Mouse (Mus musculus): ENCODE measurements around the gene Fstl5. TPM values are rescaled to one million over a fixed set of nuclear protein-coding genes. Genes with fewer than 3 reads are reported as not detected.

Gene Fstl5
- polyA plus RNA-seq, 1 experiment from 2014 or later, result 0.08 TPM

DNA sequence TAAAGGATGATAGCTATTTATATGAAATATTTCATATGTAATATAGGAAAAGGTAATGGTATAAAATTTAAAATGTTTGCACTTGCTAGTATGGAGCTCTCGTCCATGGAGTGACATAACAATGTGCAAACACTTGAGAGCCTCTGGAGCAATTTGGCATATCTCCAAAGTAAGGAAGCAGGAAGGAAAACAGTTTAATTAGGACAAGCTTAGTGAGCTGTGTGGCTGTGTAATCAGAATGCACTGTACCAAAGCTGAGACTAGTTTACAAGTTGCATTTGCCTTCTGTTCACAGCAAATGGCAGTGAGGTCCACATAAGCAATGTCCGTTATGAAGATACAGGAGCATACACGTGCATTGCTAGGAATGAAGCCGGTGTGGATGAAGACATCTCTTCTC lies 519.1 kb downstream of the Fstl5 start:
- H3K27ac ChIP-seq (ENCODE audit: low read length), result no peak overlapping the region
- ATAC-seq (ENCODE audit: low read depth), result no peak
- no peak overlapping the region for H3K4me3 ChIP-seq (ENCODE audit: low read depth, low read length)
- H3K27me3 ChIP-seq (ENCODE audit: control insufficient read depth, insufficient read depth, low read depth, low read length), result no peaks in the 10 kb centered on the region
- H3K36me3 ChIP-seq (ENCODE audit: control insufficient read depth, insufficient read depth), result no peaks in the 10 kb centered on the region
- H3K9me3 ChIP-seq (replicated peaks; ENCODE audit: control insufficient read depth, low read length), result no peaks in the 10 kb centered on the region
- 42% methylated on average over 4 of the region's 4 CpGs for WGBS (ENCODE audit: insufficient replicate concordance)
- H3K4me2 ChIP-seq (ENCODE audit: low read depth, low read length), result no peak overlapping the region
- H3K4me1 ChIP-seq (ENCODE audit: control insufficient read depth, low read depth, low read length), result no peaks in the 10 kb centered on the region
- no peak overlapping the region for H3K9ac ChIP-seq (ENCODE audit: low read depth, low read length)

DNA sequence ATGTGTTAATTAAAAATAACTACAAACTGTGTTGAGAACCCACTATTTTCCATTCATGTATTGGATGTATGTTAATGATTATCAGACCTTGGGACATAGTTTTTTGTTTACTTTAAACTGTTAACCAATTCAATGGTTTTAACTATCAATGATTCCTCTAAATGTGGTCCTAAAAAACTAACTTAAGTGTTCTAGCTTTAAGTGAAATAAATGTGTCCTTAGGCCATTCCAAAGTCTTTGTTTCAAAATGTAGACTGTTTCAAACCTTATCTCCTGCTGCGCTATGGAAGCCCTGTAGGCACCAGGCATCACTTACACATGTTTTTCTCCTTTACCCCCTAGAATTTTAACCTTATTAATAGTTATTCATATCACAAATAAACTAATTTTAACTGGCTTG lies 546.0 kb downstream of the Fstl5 start:
- no peak overlapping the region for H3K9ac ChIP-seq (ENCODE audit: low read depth, low read length)
- no peak overlapping the region for H3K27ac ChIP-seq (ENCODE audit: low read length)
- H3K4me2 ChIP-seq (ENCODE audit: low read depth, low read length), result no peak overlapping the region
- no peaks in the 10 kb centered on the region for H3K27me3 ChIP-seq (ENCODE audit: control insufficient read depth, insufficient read depth, low read depth, low read length)
- H3K36me3 ChIP-seq (ENCODE audit: control insufficient read depth, insufficient read depth), result no peaks in the 10 kb centered on the region
- no peak for ATAC-seq (ENCODE audit: low read depth)
- no peaks in the 10 kb centered on the region for H3K9me3 ChIP-seq (replicated peaks; ENCODE audit: control insufficient read depth, low read length)
- no peak overlapping the region for H3K4me3 ChIP-seq (ENCODE audit: low read depth, low read length)
- 63% methylated on average over 1 of the region's 1 CpGs for WGBS (ENCODE audit: insufficient replicate concordance)
- no peaks in the 10 kb centered on the region for H3K4me1 ChIP-seq (ENCODE audit: control insufficient read depth, low read depth, low read length)

DNA sequence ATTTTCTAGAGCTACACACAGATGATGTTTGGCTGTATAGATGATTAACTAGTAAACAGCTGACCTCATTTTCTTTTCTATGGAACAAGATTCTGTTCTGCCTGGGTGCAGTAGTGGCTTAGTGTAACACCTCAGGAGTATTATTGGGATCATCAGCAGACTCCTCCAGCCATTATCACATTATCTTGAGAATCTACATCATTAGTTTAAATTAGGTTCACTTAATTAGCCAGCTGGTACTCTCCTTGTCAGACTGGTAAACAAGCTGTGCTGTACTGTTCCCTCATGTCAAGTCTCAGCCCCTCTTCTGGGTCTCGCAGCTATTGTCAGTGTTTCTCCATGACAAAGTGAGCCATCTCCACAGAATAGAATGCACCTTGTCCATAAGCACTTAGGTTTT lies 580.2 kb downstream of the Fstl5 start:
- no peak for ATAC-seq (ENCODE audit: low read depth)
- Histone ChIP-seq H3K27me3 (ENCODE audit: control insufficient read depth, insufficient read depth, low read depth, low read length) (no peaks in the 10 kb centered on the region), H3K9ac (ENCODE audit: low read depth, low read length) (no peak overlapping the region), H3K9me3 (replicated peaks; ENCODE audit: control insufficient read depth, low read length) (no peaks in the 10 kb centered on the region), H3K4me2 (ENCODE audit: low read depth, low read length) (no peak overlapping the region), H3K36me3 (ENCODE audit: control insufficient read depth, insufficient read depth) (no peaks in the 10 kb centered on the region), H3K4me3 (ENCODE audit: low read depth, low read length) (no peak overlapping the region), H3K4me1 (ENCODE audit: control insufficient read depth, low read depth, low read length) (no peaks in the 10 kb centered on the region), H3K27ac (ENCODE audit: low read length) (no peak overlapping the region)
- whole genome bisulfite sequencing (ENCODE audit: insufficient replicate concordance), result 60% methylated on average over 1 of the region's 1 CpGs

DNA sequence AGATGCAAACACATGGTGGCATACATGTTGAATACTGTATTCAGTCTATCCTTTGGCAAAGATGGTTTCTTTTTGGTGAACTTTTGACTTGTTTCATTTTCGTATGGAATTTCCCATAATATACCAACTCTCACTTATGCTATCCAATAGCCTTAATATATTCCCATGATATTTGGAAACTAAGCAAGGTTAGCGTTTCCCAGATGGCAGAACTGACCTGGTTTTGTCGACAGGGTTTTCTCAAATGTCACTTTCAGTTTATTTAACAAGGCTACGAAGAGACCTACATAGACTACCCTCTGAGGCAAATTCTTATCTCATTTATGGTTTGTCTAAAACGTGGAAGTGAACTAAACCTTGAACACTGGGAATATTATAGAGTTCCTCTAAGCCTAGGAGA lies 596.8 kb downstream of the Fstl5 start:
- no peak overlapping the region for H3K4me2 ChIP-seq (ENCODE audit: low read depth, low read length)
- no peak for ATAC-seq (ENCODE audit: low read depth)
- no peaks in the 10 kb centered on the region for H3K4me1 ChIP-seq (ENCODE audit: control insufficient read depth, low read depth, low read length)
- no peak overlapping the region for H3K4me3 ChIP-seq (ENCODE audit: low read depth, low read length)
- no peaks in the 10 kb centered on the region for H3K36me3 ChIP-seq (ENCODE audit: control insufficient read depth, insufficient read depth)
- no peaks in the 10 kb centered on the region for H3K27me3 ChIP-seq (ENCODE audit: control insufficient read depth, insufficient read depth, low read depth, low read length)
- H3K27ac ChIP-seq (ENCODE audit: low read length), result no peak overlapping the region
- no peaks in the 10 kb centered on the region for H3K9me3 ChIP-seq (replicated peaks; ENCODE audit: control insufficient read depth, low read length)
- 48% methylated on average over 5 of the region's 5 CpGs for WGBS (ENCODE audit: insufficient replicate concordance)
- no peak overlapping the region for H3K9ac ChIP-seq (ENCODE audit: low read depth, low read length)

DNA sequence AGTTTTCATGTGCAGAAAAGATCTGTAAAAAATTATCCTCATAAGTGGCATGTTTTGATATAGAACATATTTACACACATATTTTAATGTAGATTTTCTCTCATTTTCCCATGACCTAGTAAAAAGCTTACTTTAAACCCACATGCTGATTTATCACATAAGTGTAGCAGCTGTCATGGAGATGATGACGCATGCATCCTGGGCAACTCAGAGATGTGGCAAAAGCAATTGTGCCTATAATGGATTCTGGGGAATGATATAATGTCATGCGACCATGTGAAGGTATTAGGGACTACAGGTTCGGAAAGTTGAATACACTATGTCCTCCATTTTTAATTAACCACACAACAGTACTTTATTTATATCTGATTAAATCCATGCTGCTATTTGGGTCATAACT lies 601.9 kb downstream of the Fstl5 start:
- Histone ChIP-seq H3K9ac (ENCODE audit: low read depth, low read length) (no peak overlapping the region), H3K36me3 (ENCODE audit: control insufficient read depth, insufficient read depth) (no peaks in the 10 kb centered on the region), H3K4me1 (ENCODE audit: control insufficient read depth, low read depth, low read length) (no peaks in the 10 kb centered on the region), H3K9me3 (replicated peaks; ENCODE audit: control insufficient read depth, low read length) (no peaks in the 10 kb centered on the region), H3K4me2 (ENCODE audit: low read depth, low read length) (no peak overlapping the region), H3K27me3 (ENCODE audit: control insufficient read depth, insufficient read depth, low read depth, low read length) (no peaks in the 10 kb centered on the region), H3K27ac (ENCODE audit: low read length) (no peak overlapping the region), H3K4me3 (ENCODE audit: low read depth, low read length) (no peak overlapping the region)
- no peak for ATAC-seq (ENCODE audit: low read depth)
- 70% methylated on average over 3 of the region's 3 CpGs for WGBS (ENCODE audit: insufficient replicate concordance)

DNA sequence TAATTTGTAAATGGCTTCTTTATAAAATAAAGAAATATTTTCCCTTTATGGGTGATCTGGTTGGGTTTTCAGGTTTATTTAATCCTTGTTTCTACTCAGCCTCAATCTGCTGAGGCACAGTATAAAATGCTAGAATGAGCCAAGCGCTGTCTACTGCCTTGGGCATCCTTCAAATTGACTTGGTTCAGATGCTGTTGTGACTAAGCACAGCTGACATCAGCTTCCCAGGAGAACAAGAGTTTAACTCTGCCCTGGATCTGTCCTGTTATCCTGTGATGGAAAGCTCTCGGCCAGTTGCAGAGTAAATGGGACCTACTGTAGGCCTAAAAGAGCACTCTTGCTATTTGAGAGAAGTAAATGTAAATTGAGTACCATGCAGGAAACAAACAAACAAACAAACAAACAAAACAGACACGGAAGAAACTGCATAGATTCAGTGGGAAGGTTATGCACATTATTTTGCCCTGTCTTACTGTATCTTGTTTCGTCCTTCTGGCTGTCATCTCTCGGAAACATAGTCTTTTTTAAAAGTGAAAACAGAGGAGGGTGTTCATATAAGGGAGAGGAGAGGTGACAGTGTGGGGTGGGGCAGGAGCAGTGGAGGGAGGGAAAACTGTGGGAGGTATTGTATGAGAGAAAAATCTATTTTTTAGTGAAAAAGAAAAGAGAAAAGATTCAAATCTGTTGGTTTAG lies 605.9 kb downstream of the Fstl5 start:
- 51% methylated on average over 5 of the region's 5 CpGs for WGBS (ENCODE audit: insufficient replicate concordance)
- no peaks in the 10 kb centered on the region for H3K27me3 ChIP-seq (ENCODE audit: control insufficient read depth, insufficient read depth, low read depth, low read length)
- H3K9me3 ChIP-seq (replicated peaks; ENCODE audit: control insufficient read depth, low read length), result no peaks in the 10 kb centered on the region

DNA sequence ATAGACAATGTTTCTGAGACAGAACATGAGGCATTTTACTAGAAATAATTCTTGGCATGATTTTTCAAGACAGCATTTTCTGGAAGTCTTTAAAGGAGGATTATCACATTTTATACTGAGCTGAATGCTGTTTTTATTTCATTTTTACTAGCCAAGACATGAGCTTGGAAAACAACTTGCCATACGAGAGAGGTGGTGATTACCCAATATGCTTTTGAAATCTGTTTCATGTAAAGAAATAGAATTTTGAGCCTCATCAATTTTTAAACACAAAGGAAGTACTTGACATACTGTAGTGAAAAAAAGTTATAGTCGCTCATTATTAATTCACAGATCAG lies 606.4 kb downstream of the Fstl5 start:
- ATAC-seq (ENCODE audit: low read depth), result no peak
- Histone ChIP-seq H3K4me3 (ENCODE audit: low read depth, low read length) (no peak overlapping the region), H3K9ac (ENCODE audit: low read depth, low read length) (no peak overlapping the region), H3K9me3 (replicated peaks; ENCODE audit: control insufficient read depth, low read length) (no peaks in the 10 kb centered on the region), H3K36me3 (ENCODE audit: control insufficient read depth, insufficient read depth) (no peaks in the 10 kb centered on the region), H3K27ac (ENCODE audit: low read length) (no peak overlapping the region), H3K27me3 (ENCODE audit: control insufficient read depth, insufficient read depth, low read depth, low read length) (no peaks in the 10 kb centered on the region), H3K4me2 (ENCODE audit: low read depth, low read length) (no peak overlapping the region), H3K4me1 (ENCODE audit: control insufficient read depth, low read depth, low read length) (no peaks in the 10 kb centered on the region)
- WGBS (ENCODE audit: insufficient replicate concordance), result 52% methylated on average over 2 of the region's 2 CpGs

More for the DNA sequence above, 605.9 kb downstream of the Fstl5 start:
- ATAC-seq (ENCODE audit: low read depth), result no peak
- H3K36me3 ChIP-seq (ENCODE audit: control insufficient read depth, insufficient read depth), result no peaks in the 10 kb centered on the region
- H3K4me2 ChIP-seq (ENCODE audit: low read depth, low read length), result no peak overlapping the region
- H3K4me1 ChIP-seq (ENCODE audit: control insufficient read depth, low read depth, low read length), result no peaks in the 10 kb centered on the region
- no peak overlapping the region for H3K9ac ChIP-seq (ENCODE audit: low read depth, low read length)
- no peak overlapping the region for H3K27ac ChIP-seq (ENCODE audit: low read length)
- no peak overlapping the region for H3K4me3 ChIP-seq (ENCODE audit: low read depth, low read length)

DNA sequence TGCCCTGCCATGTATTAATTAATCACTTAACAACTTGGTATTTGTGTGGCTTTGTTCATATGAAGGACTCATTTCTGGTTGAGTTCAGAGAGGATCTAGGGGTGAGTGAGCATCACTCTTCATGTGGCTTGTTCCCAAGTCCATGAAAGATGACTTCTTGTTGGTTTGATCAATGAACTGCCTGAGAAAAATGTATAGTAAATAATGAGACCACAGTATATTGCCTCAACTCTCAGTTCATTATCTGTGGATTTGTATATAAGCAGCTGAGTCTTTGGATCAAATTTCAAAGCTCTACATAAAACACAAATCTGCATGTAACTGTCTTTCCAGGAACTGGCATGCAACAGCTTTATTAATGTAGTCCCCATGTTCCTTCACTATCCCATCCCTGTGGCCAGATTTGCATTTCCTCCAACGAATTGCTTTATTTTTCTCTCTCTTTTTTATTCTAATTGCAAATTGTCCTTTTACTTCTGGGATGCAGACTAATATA lies 623.1 kb downstream of the Fstl5 start:
- H3K4me3 ChIP-seq (ENCODE audit: low read depth, low read length), result no peak overlapping the region
- no peaks in the 10 kb centered on the region for H3K9me3 ChIP-seq (replicated peaks; ENCODE audit: control insufficient read depth, low read length)
- no peaks in the 10 kb centered on the region for H3K36me3 ChIP-seq (ENCODE audit: control insufficient read depth, insufficient read depth)
- ATAC-seq (ENCODE audit: low read depth), result no peak
- H3K27ac ChIP-seq (ENCODE audit: low read length), result no peak overlapping the region
- no peaks in the 10 kb centered on the region for H3K27me3 ChIP-seq (ENCODE audit: control insufficient read depth, insufficient read depth, low read depth, low read length)
- H3K9ac ChIP-seq (ENCODE audit: low read depth, low read length), result no peak overlapping the region
- no peaks in the 10 kb centered on the region for H3K4me1 ChIP-seq (ENCODE audit: control insufficient read depth, low read depth, low read length)
- H3K4me2 ChIP-seq (ENCODE audit: low read depth, low read length), result no peak overlapping the region
- WGBS (ENCODE audit: insufficient replicate concordance), result 23% methylated on average over 1 of the region's 1 CpGs

DNA sequence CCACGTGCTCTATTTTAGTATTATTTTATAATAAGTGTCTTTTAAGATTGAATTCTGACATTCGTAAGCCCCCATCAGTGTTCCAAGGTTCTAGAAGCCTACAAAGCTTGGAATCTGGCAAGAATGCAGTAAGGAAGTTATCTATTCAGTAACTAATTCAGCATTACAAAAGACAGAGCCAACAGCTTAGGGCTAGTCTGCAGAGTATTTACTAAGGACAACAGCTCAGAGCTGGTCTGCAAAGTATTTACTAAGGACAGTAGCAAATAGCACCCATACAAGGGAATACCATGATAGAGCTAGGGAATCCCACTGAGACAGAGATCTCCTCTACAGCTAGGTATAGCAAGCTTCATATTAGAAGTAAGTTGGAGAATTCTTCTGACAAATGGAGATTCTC lies 665.2 kb downstream of the Fstl5 start:
- no peak for ATAC-seq (ENCODE audit: low read depth)
- H3K9ac ChIP-seq (ENCODE audit: low read depth, low read length), result no peak overlapping the region
- H3K4me2 ChIP-seq (ENCODE audit: low read depth, low read length), result no peak overlapping the region
- no peaks in the 10 kb centered on the region for H3K27me3 ChIP-seq (ENCODE audit: control insufficient read depth, insufficient read depth, low read depth, low read length)
- H3K9me3 ChIP-seq (replicated peaks; ENCODE audit: control insufficient read depth, low read length), result no peaks in the 10 kb centered on the region
- H3K36me3 ChIP-seq (ENCODE audit: control insufficient read depth, insufficient read depth), result no peaks in the 10 kb centered on the region
- H3K27ac ChIP-seq (ENCODE audit: low read length), result no peak overlapping the region
- 61% methylated on average over 2 of the region's 2 CpGs for WGBS (ENCODE audit: insufficient replicate concordance)
- no peak overlapping the region for H3K4me3 ChIP-seq (ENCODE audit: low read depth, low read length)
- no peaks in the 10 kb centered on the region for H3K4me1 ChIP-seq (ENCODE audit: control insufficient read depth, low read depth, low read length)

All from liver, embryonic 16.5 days (tissue).